Mouse (Mus musculus) B cell, adult 2 months (primary cell): ENCODE measurements around the gene Utrn.

Source experiments
- DNase-seq, 2 experiments: peaks; one replicate each; pipeline ENCODE4 v3.0.0; 2022

The Utrn gene

GRCm38 (mm10) chr10:12868189-12869028, 756 bp downstream of the Utrn start:
- peak; percentile 91 to 93 for DNase-seq

GRCm38 (mm10) chr10:12867733-12868188, 1.4 kb downstream of the Utrn start:
- DNase-seq, result no peak

GRCm38 (mm10) chr10:12866971-12867732, 2.0 kb downstream of the Utrn start:
- peak; percentile 78 to 81 for DNase-seq

GRCm38 (mm10) chr10:12865201-12865600, 4.0 kb downstream of the Utrn start:
- DNase-seq, result no peak

- DNase-seq, result no peak
Observed at GRCm38 (mm10) chr10:12863581-12863980, 5.6 kb downstream of the Utrn start.

- DNase-seq, result no peak
Observed at GRCm38 (mm10) chr10:12862047-12862446, 7.1 kb downstream of the Utrn start.

- no peak for DNase-seq
Observed at GRCm38 (mm10) chr10:12861381-12861780, 7.8 kb downstream of the Utrn start.

- no peak for DNase-seq
Observed at GRCm38 (mm10) chr10:12860765-12861164, 8.4 kb downstream of the Utrn start.

GRCm38 (mm10) chr10:12860331-12860730, 8.8 kb downstream of the Utrn start:
- no peak for DNase-seq

GRCm38 (mm10) chr10:12858017-12858416, 11.1 kb downstream of the Utrn start:
- no peak for DNase-seq

GRCm38 (mm10) chr10:12854298-12854697, 14.9 kb downstream of the Utrn start:
- DNase-seq, result no peak

GRCm38 (mm10) chr10:12853776-12854175, 15.4 kb downstream of the Utrn start:
- no peak for DNase-seq

GRCm38 (mm10) chr10:12853196-12853620, 16.0 kb downstream of the Utrn start:
- DNase-seq, result no peak

- DNase-seq, result no peak
Observed at GRCm38 (mm10) chr10:12852416-12853195, 16.6 kb downstream of the Utrn start.

- no peak for DNase-seq
Observed at GRCm38 (mm10) chr10:12850781-12851471, 18.2 kb downstream of the Utrn start.

- no peak for DNase-seq
Observed at GRCm38 (mm10) chr10:12848322-12849108, 20.6 kb downstream of the Utrn start.

- DNase-seq, result no peak
Observed at GRCm38 (mm10) chr10:12842543-12842942, 26.6 kb downstream of the Utrn start.

- peak in 1 of 2 experiments; percentile 5 for DNase-seq
Observed at GRCm38 (mm10) chr10:12841497-12841896, 27.7 kb downstream of the Utrn start.

- no peak for DNase-seq
Observed at GRCm38 (mm10) chr10:12837636-12838035, 31.5 kb downstream of the Utrn start.

GRCm38 (mm10) chr10:12836048-12836816, 32.9 kb downstream of the Utrn start:
- no peak for DNase-seq

- no peak for DNase-seq
Observed at GRCm38 (mm10) chr10:12834215-12834614, 35.0 kb downstream of the Utrn start.
